Mouse (Mus musculus) stomach, postnatal 0 days (tissue): ENCODE measurements around the gene Supt3. TPM values are rescaled to one million over a fixed set of nuclear protein-coding genes. Genes with fewer than 3 reads are reported as not detected.

Experiments
- ATAC-seq: fragments of 200-750 bp; cut with Nextera tagmentation; 2 replicates; pipeline ENCODE4 v1.8.0; 2017; ENCODE audit not compliant: low FRiP score, low TSS enrichment
- DNase-seq: peaks from one replicate; pipeline ENCODE4 v3.0.0-alpha.2; 2016; ENCODE audit warnings: low spot score
- H3K27ac ChIP-seq: fragments of 300-500 bp; sonication (generic); replicated peaks from 2 replicates; pipeline ENCODE4 v1.5.1; 2014; ENCODE audit warnings: mild to moderate bottlenecking, control low read depth
- H3K27me3 ChIP-seq: fragments of 300-500 bp; sonication (generic); 2 replicates; pipeline ENCODE4 v1.6.1; 2014; ENCODE audit warnings: low read length; ENCODE audit not compliant: control insufficient read depth, insufficient read depth
- H3K36me3 ChIP-seq: fragments of 300-500 bp; sonication (generic); 2 replicates; pipeline ENCODE4 v1.6.1; 2014; ENCODE audit warnings: low read length, mixed read lengths; ENCODE audit not compliant: control insufficient read depth, insufficient read depth
- H3K4me1 ChIP-seq: fragments of 300-500 bp; sonication (generic); replicated peaks from 2 replicates; pipeline ENCODE4 v1.6.1; 2014; ENCODE audit warnings: antibody characterized with exemption; ENCODE audit not compliant: control insufficient read depth, insufficient read depth
- H3K4me2 ChIP-seq: fragments of 300-500 bp; sonication (generic); replicated peaks from 2 replicates; pipeline ENCODE4 v1.6.1; 2014; ENCODE audit warnings: low read depth, mild to moderate bottlenecking, control low read depth, moderate library complexity
- H3K4me3 ChIP-seq: fragments of 300-500 bp; sonication (generic); 2 replicates; pipeline ENCODE4 v1.5.1; 2014; ENCODE audit warnings: low read depth, low read length, control low read depth
- H3K9ac ChIP-seq: fragments of 300-500 bp; sonication (generic); 2 replicates; pipeline ENCODE4 v1.6.1; 2014; ENCODE audit warnings: mild to moderate bottlenecking, low read length, control low read depth, mixed read lengths
- H3K9me3 ChIP-seq: fragments of 300-500 bp; sonication (generic); 2 replicates; pipeline ENCODE4 v1.6.1; 2016; ENCODE audit warnings: low read length; ENCODE audit not compliant: control insufficient read depth
- CTCF ChIP-seq: IDR thresholded peaks from 2 replicates; pipeline ENCODE4 v1.5.1; 2016; ENCODE audit warnings: antibody characterized with exemption, low read depth, mild to moderate bottlenecking, moderate library complexity
- EP300 ChIP-seq: optimal IDR thresholded peaks from 2 replicates; pipeline ENCODE3; 2016; ENCODE audit warnings: antibody characterized with exemption
- WGBS: fragments of 180-500 bp; shearing (Covaris S2); extraction: QIAGEN DNeasy Blood & Tissue Kit; methylation state at CpG from one replicate; pipeline ENCODE4 v1.1.7; 2014; 5-methylcytosine and 5-hydroxymethylcytosine counted together
- polyA plus RNA-seq: library from polyadenylated mRNA; unstranded; fragments of >200 nt; fragmentation: Nextera tagmentation; extraction: Ambion mirVana; gene quantifications from 2 replicates; pipeline ENCODE4 v1.2.1, GENCODE M21; 2015

Gene Supt3
- polyA plus RNA-seq, 1 experiment from 2014 or later = 8.9 TPM

- TF ChIP-seq CTCF (no peak), EP300 (no peak)
- Histone ChIP-seq H3K9ac (no peak overlapping the region), H3K36me3 (no peaks in the 10 kb centered on the region), H3K27ac (no peak overlapping the region), H3K27me3 (no peaks in the 10 kb centered on the region), H3K4me3 (no peak overlapping the region), H3K9me3 (no peaks in the 10 kb centered on the region), H3K4me1 (no peaks in the 10 kb centered on the region), H3K4me2 (no peak overlapping the region)
- ATAC-seq (peak; percentile 54; the same call in 1 of the 2 replicates), DNase-seq (peak; percentile 46)
- 55% methylated on average over 4 of the region's 4 CpGs for WGBS
These were observed 231.7 kb downstream of the Supt3 start for GRCm38 (mm10) chr17:45008663-45009062.

GRCm38 (mm10) chr17:45010409-45010808, 233.5 kb downstream of the Supt3 start:
- no peak for ATAC-seq
- TF ChIP-seq EP300 (no peak), CTCF (no peak)
- 52% methylated on average over 2 of the region's 2 CpGs for WGBS

GRCm38 (mm10) chr17:45016746-45017145, 239.8 kb downstream of the Supt3 start:
- no peak overlapping the region for H3K4me2 ChIP-seq
- 91% methylated on average over 4 of the region's 4 CpGs for WGBS
- ATAC-seq (no peak), DNase-seq (no peak)
- H3K36me3 ChIP-seq = no peaks in the 10 kb centered on the region
- no peak overlapping the region for H3K4me3 ChIP-seq
- H3K9ac ChIP-seq = no peak overlapping the region
- no peak overlapping the region for H3K27ac ChIP-seq
- no peaks in the 10 kb centered on the region for H3K9me3 ChIP-seq
- no peak for TF ChIP-seq EP300
- no peak for TF ChIP-seq CTCF
- no peaks in the 10 kb centered on the region for H3K27me3 ChIP-seq
- no peaks in the 10 kb centered on the region for H3K4me1 ChIP-seq

More at GRCm38 (mm10) chr17:45010409-45010808, 233.5 kb downstream of the Supt3 start:
- Histone ChIP-seq H3K27ac (no peak overlapping the region), H3K4me3 (no peak overlapping the region), H3K9ac (no peak overlapping the region), H3K27me3 (no peaks in the 10 kb centered on the region), H3K9me3 (no peaks in the 10 kb centered on the region), H3K4me2 (no peak overlapping the region), H3K36me3 (no peaks in the 10 kb centered on the region), H3K4me1 (no peaks in the 10 kb centered on the region)
- no peak for DNase-seq

GRCm38 (mm10) chr17:45020155-45020930, 243.4 kb downstream of the Supt3 start:
- ATAC-seq = no peak; the same call in 1 of the 2 replicates
- Histone ChIP-seq H3K27me3 (no peaks in the 10 kb centered on the region), H3K9ac (no peak overlapping the region), H3K4me3 (no peak overlapping the region), H3K4me1 (no peaks in the 10 kb centered on the region), H3K4me2 (no peak overlapping the region), H3K9me3 (no peaks in the 10 kb centered on the region), H3K27ac (0 out of 2 replicates have a peak overlapping the region, but pooled peaks have one; percentile 3), H3K36me3 (no peaks in the 10 kb centered on the region)
- DNase-seq = no peak
- WGBS = 46% methylated on average over 8 of the region's 8 CpGs
- TF ChIP-seq CTCF (no peak), EP300 (no peak)

- no peak for DNase-seq
- TF ChIP-seq EP300 = no peak
- TF ChIP-seq CTCF = no peak
These were observed 251.5 kb downstream of the Supt3 start for GRCm38 (mm10) chr17:45028441-45028840.

GRCm38 (mm10) chr17:45029106-45029505, 252.2 kb downstream of the Supt3 start:
- WGBS = 96% methylated on average over 1 of the region's 1 CpGs
- TF ChIP-seq CTCF (no peak), EP300 (no peak)
- no peak overlapping the region for H3K27ac ChIP-seq

More at GRCm38 (mm10) chr17:45028441-45028840, 251.5 kb downstream of the Supt3 start:
- H3K4me2 ChIP-seq = no peak overlapping the region
- ATAC-seq = no peak
- no peak overlapping the region for H3K27ac ChIP-seq
- H3K4me3 ChIP-seq = no peak overlapping the region
- no peaks in the 10 kb centered on the region for H3K4me1 ChIP-seq
- no peaks in the 10 kb centered on the region for H3K27me3 ChIP-seq
- no peaks in the 10 kb centered on the region for H3K36me3 ChIP-seq
- no peaks in the 10 kb centered on the region for H3K9me3 ChIP-seq
- WGBS = 68% methylated on average over 3 of the region's 3 CpGs
- H3K9ac ChIP-seq = no peak overlapping the region

More at GRCm38 (mm10) chr17:45029106-45029505, 252.2 kb downstream of the Supt3 start:
- Histone ChIP-seq H3K9ac (no peak overlapping the region), H3K4me2 (no peak overlapping the region), H3K4me3 (no peak overlapping the region), H3K36me3 (no peaks in the 10 kb centered on the region), H3K9me3 (no peaks in the 10 kb centered on the region), H3K4me1 (no peaks in the 10 kb centered on the region), H3K27me3 (no peaks in the 10 kb centered on the region)
- no peak for ATAC-seq
- DNase-seq = no peak
